Mouse (Mus musculus) brain, embryonic 18.5 days (tissue): ENCODE results near the gene Tnfrsf19.

ENCODE experiments used
- DNase-seq: peaks from one replicate; pipeline ENCODE4 v3.0.0-alpha.2; 2012; ENCODE audit warnings: low read depth, low spot score

Gene Tnfrsf19

GRCm38 (mm10) chr14:61020968-61021367, 25.3 kb downstream of the Tnfrsf19 start:
- DNase-seq, result no peak

DNA sequence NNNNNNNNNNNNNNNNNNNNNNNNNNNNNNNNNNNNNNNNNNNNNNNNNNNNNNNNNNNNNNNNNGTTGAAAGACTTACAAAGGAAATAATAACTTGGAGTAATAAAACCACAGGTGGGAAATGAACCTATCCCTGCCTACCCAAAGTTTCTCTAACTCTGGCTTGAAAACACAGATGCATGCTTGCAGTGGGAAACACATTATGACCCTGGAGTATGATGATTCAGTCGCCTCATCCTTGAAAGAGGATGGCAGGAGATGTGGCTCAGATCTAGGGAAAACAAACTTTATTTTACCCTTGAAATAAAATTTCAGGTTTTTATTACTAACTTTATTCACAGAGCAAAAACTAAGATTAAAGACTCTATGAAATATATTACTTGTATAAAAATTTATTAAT, 26.4 kb downstream of the Tnfrsf19 start:
- no peak for DNase-seq

DNA sequence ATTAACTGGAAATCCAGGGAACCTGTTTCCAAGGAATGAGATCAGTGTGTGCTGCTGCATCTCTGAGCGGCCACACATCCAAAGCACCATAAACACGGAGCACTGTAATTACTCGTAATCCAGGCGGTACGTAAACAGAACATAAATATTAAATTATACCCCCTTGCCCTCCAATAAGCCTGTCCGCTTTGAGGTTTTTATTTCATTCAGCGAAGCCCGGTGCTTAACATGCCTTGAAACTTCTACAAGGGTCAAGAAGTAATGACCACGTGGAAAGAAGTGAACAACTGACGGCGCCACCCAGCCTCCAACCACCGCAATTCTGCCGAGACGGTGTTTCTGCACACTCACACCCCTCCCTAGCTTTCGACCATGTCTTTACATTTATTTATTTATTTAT, 31.7 kb downstream of the Tnfrsf19 start:
- DNase-seq, result no peak

DNA sequence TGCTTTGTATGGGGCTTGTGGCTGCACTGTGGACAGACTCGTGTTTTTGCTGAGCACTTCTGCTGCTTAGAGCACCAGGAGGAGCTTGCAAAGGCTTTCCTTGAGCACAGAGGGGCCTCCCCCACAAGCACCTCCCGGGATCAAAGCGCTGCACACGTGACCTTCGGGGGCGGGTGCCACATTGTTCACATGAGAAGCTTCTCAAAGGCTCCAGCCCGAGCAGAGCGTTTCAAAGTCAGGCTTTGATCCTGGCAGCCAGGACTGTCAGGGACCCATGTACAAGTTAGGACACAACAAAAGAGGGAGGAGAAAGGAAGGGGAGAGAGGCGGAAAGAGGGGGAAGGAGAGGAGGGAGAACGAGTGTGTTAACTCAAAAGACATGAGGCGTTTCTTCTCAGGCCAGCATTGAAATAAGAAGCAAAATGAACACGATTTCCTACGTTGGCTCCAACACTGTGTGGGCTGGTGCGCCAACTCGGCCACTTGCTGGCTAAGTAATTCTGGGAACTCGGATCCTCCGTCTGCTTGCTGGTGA, 33.8 kb downstream of the Tnfrsf19 start:
- peak; percentile 66 for DNase-seq

DNA sequence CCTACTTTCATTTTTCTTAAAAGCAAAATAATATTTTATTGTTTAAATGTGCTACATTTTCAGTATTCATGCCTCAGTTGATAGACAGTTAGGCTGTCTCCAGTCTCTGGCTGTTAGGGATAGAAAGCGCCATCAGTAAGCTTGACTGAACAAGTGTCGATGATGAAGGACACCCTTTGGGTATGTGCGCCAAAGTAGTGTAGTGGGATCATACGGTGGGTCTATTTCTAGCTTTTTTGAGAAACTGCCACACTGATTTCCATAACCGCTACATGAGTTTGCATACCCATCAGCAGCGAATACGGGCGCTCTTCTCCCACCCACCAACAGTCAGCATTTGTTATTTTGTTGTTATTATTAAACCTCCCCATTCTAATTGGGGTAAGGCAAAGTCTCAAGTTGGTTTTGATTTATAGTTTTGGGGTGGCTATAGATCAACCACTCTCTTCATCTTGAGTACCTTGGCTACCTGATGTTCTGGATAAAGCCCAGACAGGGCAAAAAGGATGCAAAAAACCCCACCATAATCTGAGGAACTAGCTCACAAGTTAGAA, 34.6 kb downstream of the Tnfrsf19 start:
- no peak for DNase-seq

GRCm38 (mm10) chr14:61005127-61005837, 41.0 kb downstream of the Tnfrsf19 start:
- DNase-seq, result no peak

DNA sequence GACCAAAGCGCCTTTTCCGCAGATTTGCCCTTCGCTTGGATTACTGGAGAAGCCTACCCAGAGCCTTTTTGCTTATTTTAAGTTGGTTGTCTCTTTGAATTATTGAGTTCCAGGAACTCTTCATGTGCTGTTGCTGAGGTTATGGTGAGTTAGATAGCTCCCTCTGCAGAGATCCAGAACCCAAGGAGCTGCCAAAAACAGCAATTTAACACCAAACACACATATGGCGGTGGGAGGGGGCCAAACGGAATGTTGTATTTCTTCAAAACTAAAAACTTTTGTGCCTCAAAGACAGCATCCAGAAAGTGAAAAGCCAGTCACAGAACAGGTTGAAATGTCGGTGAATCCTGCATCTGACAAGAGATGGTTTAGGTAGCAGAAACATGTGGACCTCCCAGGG, 42.6 kb downstream of the Tnfrsf19 start:
- DNase-seq, result no peak

GRCm38 (mm10) chr14:61000072-61000471, 46.2 kb downstream of the Tnfrsf19 start:
- no peak for DNase-seq

DNA sequence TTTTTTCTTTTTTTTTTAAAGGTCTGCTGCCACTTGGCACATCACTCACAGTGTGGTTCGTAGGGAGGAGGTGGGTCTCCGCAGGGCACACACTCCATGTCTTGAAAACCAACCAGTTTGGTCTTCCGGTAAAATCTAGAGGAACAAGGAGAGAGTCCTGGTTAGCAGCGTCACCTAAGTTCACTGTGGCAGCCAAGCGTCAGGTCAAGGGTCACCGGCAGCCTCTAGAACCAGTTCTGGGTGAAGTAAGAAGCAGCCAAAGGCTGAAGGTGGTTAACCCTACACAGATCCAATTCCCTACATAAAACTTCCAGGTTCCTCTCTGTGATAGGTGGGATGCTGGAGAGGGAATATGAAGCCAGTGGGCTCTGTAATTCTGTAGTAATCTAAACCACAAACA, 49.7 kb downstream of the Tnfrsf19 start:
- DNase-seq, result no peak

- DNase-seq, result no peak
These were observed 52.8 kb downstream of the Tnfrsf19 start for GRCm38 (mm10) chr14:60993506-60993905.

GRCm38 (mm10) chr14:60993092-60993491, 53.2 kb downstream of the Tnfrsf19 start:
- DNase-seq, result no peak

GRCm38 (mm10) chr14:60992144-60992543, 54.1 kb downstream of the Tnfrsf19 start:
- DNase-seq, result no peak

- no peak for DNase-seq
These were observed 58.1 kb downstream of the Tnfrsf19 start for GRCm38 (mm10) chr14:60988228-60988627.

DNA sequence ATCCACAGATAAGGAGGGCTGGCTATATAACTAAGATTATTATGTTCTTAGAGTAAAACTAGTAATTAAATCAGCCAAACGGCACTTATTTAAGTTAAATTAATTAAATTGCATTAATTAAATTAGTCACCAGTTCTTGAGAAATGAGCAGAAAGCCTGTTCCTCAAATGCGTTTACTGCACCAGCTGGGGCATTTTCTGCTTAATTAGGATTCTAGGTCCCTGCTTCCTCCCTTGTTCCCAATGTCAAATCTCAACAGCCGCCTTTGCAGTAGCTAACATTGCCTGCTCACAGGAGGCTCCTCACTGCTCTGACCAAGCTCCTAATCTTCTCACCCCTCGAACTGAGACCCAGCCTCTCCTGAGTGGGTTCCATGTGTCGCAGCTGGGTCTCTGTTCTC, 59.4 kb downstream of the Tnfrsf19 start:
- DNase-seq, result no peak

- no peak for DNase-seq
These were observed 61.2 kb downstream of the Tnfrsf19 start for GRCm38 (mm10) chr14:60985077-60985476.

- no peak for DNase-seq
These were observed 62.0 kb downstream of the Tnfrsf19 start for GRCm38 (mm10) chr14:60984266-60984665.

- DNase-seq, result no peak
These were observed 64.2 kb downstream of the Tnfrsf19 start for GRCm38 (mm10) chr14:60982126-60982525.

GRCm38 (mm10) chr14:60980244-60980887, 65.9 kb downstream of the Tnfrsf19 start:
- no peak for DNase-seq

DNA sequence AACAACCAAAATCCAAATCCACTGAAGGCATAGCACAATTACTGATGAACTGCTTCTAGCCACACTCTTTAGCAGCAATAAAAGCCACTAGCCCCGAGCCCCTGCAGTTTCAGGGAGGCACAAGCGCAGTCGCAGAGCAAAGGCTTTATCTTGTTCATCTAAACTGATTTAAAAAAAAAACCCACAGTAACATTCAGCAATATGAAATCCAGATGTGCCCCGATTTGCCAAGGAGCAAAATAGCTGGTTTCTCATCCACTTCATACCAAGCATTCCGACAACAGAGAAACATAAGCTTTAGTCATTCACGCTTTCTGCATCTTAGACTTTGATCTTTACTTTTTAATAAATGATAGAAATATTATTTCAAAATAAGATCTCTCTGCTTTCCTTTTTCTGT, 68.2 kb downstream of the Tnfrsf19 start:
- DNase-seq, result no peak

DNA sequence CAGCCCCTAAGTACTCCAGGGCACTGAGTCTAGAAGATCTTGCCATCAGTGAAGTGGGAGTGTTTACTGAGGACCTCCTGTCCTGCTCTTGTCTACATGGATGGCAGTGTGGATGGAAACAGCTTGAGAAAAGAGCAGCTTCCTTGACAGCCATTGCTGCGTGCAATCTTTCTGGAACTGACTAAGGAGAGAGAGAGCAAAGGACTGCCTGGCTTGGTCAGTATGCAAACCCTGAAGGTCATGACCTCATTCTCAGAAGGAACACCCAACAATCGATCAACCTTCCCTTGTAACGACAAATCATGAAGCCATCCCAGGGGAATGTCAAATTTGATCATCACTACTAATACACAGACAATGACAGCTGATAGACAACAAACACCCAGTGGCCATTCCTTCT, 70.1 kb downstream of the Tnfrsf19 start:
- DNase-seq, result no peak

GRCm38 (mm10) chr14:60975736-60976135, 70.6 kb downstream of the Tnfrsf19 start:
- no peak for DNase-seq

DNA sequence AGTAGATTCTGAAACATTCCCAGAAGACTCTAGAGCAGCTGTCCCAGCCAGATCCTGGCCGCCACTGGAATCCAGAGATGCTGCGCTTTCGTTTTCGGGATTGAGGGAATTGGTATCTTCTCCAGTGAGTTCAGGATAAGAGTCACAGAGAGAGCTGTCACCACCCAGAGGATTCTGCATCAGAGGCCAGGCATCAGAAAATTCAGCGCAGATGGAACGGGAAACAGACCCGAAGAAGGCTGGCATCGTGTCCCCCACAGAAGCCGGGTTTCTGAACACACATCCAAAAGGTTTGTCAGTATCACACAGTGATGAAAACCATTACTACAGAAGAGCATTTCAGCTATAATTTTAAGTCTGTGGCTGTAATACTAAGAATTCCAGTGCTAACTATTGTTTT, 75.3 kb downstream of the Tnfrsf19 start:
- no peak for DNase-seq

GRCm38 (mm10) chr14:60966061-60966460, 80.2 kb downstream of the Tnfrsf19 start:
- DNase-seq, result no peak
